Mouse (Mus musculus): ENCODE data around the gene Vwa3a. TPM values are rescaled to one million over a fixed set of nuclear protein-coding genes. Genes with fewer than 3 reads are reported as not detected.

Vwa3a gene
- total RNA-seq, 2 experiments from 2014 or later = not detected

DNA sequence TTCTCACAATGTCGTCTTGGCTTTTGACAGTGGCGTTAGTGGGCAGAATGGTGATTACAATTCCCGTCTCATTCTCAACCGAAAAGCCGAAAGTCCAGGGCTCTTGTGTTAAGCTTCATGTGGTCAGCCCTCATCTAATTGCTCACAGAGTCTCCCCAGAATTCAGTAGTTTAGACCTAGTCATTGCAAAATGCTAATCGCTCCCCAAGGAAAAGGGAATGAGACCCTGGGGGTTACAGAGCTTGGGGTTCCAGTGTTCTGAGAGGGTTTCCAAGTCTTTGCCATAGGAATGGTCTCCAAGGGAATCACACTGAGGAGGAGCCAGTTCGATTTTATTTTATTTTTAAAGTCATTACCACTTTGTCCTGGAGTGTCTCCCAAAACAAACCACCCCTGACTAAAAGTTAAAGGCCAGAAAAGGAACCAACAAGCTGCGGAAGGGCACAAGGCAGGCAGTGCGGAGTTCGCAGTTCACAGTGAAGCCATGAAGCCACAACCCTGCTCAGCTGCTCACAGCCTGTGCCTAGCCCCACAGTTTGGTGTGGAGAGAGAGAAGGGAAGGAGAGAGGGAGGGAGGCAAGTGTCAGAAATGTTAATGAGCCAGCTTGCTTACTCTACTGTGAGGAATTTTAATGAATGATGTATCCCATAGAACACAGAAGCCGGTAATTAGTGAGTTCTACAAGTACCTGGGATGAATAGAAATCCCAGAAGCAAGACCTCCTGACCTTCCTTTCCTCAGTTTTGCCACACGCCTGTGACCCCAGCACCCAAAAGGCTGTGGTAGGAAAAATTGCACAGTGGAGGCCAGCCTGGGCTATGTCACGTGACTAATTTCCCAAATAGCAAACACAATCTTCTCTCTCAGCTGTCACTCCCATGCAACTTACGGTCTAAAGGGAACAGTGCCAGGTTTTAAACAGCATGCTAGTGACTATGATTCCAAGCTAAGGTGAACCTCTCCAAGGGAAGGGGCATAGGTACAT lies 4.5 kb downstream of the Vwa3a start:
- no peak for ATAC-seq (replicated peaks; ENCODE audit: low FRiP score, low TSS enrichment, poor library complexity, severe bottlenecking)

DNA sequence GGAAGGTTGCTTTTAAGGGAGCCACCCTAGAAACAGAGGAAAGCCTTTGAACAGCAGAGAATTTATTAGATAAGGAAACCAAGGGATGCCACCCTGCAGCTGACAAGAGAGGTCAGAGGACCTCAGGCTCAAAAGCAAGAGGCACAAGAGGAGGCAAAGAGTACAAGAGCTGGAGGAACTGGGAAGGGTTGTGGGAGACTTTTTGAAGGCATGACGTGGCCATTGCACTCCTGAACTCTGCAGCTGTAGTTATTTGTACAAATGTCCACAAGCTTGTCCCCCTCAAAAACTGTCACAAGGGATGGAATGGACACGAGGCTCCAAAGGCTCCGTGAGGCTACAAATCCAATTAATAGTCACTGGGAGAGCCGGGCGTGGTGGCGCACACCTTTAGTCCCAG lies 5.5 kb downstream of the Vwa3a start:
- no peak for ATAC-seq (replicated peaks; ENCODE audit: low FRiP score, low TSS enrichment, poor library complexity, severe bottlenecking)

DNA sequence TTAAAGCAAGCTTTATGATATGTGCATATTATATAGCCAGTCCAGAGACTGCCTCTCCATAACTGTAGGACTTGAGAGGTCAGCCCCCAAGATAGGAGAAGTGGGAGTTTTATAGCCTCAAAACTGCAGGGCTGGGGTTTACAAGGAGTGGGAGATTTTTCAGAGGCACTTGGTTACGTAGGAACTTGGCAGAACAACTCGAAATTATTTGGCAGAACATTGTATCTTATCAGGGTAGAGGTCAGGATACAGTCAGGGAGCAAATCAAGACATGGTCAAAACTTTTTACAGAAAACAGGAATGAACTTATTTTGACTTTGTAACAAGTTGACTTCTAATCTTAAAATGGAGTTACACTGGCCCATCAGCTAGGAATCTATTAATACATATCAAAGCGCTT lies 6.9 kb downstream of the Vwa3a start:
- ATAC-seq (replicated peaks; ENCODE audit: low FRiP score, low TSS enrichment, poor library complexity, severe bottlenecking) = no peak

DNA sequence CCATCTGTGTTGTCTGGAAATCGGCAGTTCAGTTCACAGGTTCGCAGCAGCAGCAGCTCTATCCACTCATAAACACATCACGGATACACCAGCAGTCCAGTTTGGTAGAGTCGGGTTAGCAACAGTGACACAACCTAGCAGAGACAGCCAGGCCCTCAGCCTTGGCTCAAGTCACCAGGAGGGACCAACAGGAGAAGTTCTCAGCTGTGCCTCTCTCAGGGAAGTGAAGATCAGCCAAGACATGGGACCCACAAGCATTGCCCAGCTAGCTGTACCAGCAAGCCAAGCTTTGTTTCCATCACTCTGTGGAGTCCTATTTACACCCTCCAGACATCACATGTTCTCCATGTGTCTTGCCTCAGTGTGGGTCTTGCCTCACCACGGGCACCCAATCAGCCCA lies 7.7 kb downstream of the Vwa3a start:
- ATAC-seq (replicated peaks; ENCODE audit: low FRiP score, low TSS enrichment, poor library complexity, severe bottlenecking) = no peak

DNA sequence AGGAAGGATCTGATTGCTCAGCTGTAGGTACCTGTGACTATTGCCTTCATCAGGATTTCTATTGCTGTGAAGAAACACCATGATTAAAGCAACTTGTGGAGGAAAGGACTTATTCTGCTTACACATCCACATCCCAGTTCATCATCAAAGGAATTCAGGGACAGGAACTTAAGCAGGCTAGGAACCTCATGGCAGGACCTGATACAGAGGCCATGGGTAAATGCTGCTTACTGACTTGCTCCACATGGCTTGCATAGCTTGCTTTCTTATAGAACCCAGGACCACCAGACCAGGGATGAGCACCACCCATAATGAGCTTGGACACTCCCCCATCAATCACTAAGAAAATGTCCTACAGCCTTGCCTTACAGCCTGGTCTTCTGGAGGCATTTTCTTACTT lies 9.4 kb downstream of the Vwa3a start:
- no peak for ATAC-seq (replicated peaks; ENCODE audit: low FRiP score, low TSS enrichment, poor library complexity, severe bottlenecking)

DNA sequence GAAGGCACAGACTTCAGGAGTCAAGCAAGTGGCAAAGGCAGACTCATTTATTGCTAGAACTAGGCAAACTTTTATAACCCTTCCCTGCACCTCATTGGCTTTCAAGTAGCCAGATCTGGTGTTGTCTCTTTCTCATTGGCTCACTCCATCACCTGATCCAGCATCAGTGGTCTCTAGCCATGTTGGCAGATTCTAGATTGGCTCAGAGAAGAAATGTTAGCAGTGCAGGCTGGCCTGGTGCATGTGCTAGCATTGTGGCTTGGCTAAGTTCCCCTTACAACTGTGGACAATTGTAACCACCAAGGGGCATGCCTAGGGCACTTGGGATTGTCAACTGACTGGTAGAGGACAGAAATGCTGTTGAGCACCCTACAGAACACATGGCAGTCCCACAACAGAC lies 12.2 kb downstream of the Vwa3a start:
- ATAC-seq (replicated peaks; ENCODE audit: low FRiP score, low TSS enrichment, poor library complexity, severe bottlenecking) = no peak

DNA sequence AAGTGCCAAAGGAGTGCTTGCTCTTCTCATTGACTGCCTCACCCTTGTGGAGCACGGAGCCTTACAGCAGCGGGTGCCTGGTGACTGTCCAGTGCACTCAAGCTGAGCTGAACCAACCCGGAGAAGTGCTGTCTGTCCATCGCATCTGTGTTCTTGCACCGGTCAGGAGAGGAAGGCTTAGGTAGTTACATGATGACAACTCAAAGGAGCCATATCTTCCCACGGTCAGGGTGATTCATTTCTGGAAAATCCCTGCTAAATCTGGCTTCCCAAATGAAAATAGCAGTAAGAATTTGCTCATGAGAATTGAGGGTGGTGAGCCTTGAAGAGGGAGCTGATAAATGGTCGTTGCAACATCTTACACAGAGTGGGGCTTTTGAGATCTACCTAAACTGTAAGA lies 12.8 kb downstream of the Vwa3a start:
- no peak for ATAC-seq (replicated peaks; ENCODE audit: low FRiP score, low TSS enrichment, poor library complexity, severe bottlenecking)

DNA sequence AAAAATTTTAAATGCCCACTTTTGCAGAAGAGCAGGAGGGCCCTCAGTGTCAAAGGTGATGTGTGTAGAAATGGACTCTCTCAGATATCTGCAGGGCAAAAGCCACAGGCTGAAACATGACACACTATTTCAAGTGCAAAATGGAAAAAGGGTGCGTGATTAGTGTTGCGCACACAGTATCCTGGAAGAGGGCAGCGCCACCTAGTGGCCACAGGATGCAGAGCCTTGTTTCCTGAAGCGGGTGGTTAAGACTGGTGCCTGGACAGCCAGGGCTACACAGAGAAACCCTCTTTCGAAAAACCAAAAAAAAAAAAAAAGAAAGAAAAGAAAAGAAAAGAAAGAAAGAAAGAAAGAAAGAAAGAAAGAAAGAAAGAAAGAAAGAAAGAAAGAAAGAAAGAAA lies 15.6 kb downstream of the Vwa3a start:
- ATAC-seq (replicated peaks; ENCODE audit: low FRiP score, low TSS enrichment, poor library complexity, severe bottlenecking) = peak; percentile 92

DNA sequence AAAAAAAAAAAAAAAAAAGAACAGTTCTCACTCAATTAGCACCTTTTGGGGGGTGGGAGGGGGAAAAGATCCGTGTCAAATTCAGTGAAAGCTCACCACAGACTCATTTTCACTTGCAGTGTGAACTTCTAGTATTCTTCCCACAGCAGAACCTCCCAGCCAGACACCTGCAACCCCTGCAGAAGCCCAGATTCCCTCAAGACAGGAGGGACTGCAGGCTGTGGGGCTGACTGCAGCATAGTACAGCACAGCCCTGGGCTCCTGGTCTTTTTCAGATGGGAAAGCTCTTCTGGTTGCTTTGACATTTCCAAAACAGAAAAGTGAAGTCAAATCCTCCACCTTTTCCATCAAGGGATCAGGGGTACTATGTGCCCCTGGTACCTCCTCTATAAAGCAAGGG lies 28.3 kb downstream of the Vwa3a start:
- ATAC-seq (replicated peaks; ENCODE audit: low FRiP score, low TSS enrichment, poor library complexity, severe bottlenecking) = no peak

DNA sequence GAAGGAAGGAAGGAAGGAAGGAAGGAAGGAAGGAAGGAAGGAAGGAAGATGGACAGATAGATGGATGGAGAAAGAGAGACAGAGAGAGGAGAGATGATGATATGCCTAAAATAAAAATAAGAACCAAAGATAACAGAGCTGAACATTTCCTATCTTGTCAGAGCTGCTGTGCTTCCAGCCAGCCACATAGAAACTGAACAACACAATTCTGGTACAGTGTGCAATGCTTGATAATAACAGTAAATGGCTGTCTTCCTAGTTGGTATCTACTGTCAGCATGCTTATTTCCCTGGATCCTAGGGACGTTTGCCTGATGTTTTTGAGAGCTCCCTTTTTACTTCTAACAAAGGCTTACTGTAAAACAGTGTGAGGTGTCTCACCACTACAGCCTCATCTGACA lies 32.3 kb downstream of the Vwa3a start:
- peak; percentile 86 for ATAC-seq (replicated peaks; ENCODE audit: low FRiP score, low TSS enrichment, poor library complexity, severe bottlenecking)

DNA sequence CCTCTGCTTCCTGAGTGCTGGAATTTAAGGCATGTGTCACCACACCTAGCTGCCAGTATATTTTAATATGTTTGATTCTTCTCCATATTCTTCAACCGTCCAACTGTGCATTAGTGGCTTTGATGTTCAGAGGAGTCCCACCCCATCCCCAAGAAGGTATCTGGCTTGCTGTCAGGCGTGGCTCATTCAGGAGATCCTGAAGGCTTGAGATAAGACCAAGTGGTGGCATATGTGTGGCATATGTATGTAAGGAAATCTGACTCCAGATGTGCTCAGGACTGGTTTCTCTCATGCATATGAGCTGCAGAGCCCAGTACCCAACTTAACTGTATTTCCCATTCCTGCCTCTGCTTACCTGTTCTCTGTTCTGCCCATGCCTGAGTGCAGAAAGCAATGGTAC lies 38.9 kb downstream of the Vwa3a start:
- ATAC-seq (replicated peaks; ENCODE audit: low FRiP score, low TSS enrichment, poor library complexity, severe bottlenecking) = peak; percentile 92

DNA sequence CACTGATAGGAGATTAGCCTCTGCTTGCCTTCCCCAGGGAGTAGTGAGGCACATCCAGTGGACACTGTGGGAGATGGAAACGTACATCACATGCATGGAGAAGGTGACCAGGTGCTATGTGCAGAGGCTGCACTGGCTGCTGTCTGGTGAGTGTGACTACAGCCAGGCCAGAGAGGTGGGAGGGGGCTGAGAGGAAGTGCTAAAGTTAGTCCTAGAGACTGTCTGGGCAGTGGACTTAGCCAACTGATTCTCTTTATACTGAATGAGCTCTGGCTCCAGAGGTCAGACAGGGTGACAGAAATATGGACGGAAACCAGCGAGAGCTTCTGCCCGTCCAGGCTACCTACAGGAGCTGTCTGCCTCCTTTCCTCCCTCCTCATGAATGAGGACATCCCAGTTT lies 56.4 kb downstream of the Vwa3a start:
- ATAC-seq (replicated peaks; ENCODE audit: low FRiP score, low TSS enrichment, poor library complexity, severe bottlenecking) = no peak

DNA sequence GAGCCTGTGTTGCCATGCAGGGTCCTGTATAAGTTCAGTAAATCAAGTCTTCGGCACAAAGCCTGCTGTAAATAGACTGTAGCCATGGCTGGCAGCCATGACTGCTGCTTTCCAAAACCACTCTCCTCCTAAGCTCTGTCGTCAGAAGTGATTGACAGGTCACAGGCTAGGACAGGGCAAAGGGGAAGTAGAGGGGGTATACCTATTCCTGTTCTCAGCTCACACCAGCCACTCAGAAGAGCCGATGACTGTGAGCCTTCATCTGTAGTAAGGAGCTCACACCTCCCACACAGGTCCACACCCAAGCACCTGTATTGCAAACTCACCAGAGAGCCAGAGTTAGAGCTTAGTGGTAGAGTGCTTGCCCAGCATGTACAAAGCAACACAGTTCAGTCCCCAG lies 57.3 kb downstream of the Vwa3a start:
- ATAC-seq (replicated peaks; ENCODE audit: low FRiP score, low TSS enrichment, poor library complexity, severe bottlenecking) = no peak

DNA sequence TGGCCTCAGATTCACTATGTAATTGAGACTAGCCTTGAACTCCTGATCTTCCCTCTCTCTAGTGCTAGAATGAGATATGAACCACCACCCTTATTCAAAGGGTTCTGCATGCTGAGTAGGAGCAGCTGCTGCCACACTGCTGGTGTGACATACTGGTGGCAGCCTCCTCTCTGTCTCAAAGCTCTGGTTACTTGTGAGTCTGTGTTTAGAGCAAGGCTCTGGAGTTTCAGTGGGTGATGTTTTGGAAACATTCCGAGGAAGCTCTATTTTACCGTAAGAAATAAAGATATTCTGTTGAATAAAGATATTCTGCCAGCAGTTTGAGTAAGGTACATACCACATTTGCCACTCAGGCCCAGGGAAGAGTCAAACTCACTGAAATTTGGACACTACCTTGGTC lies 64.2 kb downstream of the Vwa3a start:
- no peak for ATAC-seq (replicated peaks; ENCODE audit: low FRiP score, low TSS enrichment, poor library complexity, severe bottlenecking)

DNA sequence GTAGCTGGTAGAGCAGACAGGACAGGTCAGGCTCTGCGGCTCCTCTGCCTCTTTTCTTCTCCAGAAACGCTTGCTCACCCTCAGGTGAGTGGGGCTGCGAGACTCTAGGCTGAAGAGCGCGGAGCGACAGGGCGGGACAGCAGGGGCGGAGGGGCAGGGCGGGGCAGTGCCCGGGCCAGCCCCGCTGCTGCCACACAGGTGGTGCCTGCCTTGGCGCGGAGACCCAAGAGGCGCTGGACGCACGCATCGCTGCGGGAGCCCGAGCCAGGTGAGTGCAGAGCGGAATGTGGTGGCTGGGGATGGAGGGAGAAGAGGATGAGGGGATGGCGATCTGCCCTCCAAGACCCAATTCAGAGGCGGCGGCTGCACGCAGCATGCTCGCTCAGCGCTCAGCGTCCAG lies 70.6 kb downstream of the Vwa3a start:
- ATAC-seq (replicated peaks; ENCODE audit: low FRiP score, low TSS enrichment, poor library complexity, severe bottlenecking) = peak; percentile 46; the same call in 1 of the 2 replicates

DNA sequence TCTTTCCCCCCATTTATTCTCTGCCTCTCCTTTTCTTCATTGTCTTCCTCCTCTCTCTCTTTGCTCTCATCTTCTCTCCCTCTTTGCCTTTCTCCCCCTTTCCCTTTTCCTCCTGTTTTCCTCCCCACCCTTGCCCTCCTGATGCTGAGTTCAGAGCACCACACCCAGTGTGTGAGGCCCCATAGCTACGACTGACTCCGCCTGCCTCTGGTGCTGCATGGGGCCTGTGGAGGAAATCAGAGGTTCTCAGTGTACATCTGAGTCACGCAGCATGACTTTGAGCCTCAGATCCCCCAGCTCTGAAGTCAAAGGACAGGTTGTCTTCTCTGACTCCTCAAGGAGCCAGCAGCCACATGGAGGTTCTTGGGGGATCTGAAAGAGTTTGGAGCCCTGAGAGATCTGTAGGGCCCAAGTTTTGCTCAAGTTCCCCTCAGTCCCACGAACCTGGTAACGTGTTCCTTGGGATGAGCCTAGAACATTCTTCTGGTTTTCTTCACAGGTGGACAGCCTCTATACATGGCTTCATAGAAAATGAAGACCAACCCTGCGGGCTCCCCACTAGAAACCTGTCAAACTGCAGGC lies 72.8 kb downstream of the Vwa3a start, which contains the start of gene Gm5737:
Gm5737 (plus strand) TSS at position 532 of the 582 bp plus-strand sequence.
- ATAC-seq (replicated peaks; ENCODE audit: low FRiP score, low TSS enrichment, poor library complexity, severe bottlenecking) = no peak

DNA sequence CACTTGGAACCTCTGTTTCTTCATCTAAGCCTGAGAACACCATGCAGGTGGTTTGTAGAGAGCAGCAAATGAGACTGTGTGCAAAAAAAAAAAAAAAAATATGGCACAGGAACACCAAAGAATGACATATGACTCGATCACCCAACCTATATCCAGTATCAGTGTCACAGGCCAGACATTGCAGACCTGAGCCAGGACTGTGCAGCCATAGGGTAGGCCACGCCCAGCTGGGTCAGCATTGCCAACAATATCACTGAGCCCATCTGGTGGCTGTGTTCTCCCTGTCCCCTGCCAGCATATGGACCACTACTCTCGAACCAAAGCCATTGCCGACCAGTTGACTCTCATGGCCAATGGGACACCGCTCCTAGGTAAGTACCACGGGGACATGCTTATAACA lies 78.4 kb downstream of the Vwa3a start:
- peak; percentile 61; the same call in 1 of the 2 replicates for ATAC-seq (replicated peaks; ENCODE audit: low FRiP score, low TSS enrichment, poor library complexity, severe bottlenecking)

DNA sequence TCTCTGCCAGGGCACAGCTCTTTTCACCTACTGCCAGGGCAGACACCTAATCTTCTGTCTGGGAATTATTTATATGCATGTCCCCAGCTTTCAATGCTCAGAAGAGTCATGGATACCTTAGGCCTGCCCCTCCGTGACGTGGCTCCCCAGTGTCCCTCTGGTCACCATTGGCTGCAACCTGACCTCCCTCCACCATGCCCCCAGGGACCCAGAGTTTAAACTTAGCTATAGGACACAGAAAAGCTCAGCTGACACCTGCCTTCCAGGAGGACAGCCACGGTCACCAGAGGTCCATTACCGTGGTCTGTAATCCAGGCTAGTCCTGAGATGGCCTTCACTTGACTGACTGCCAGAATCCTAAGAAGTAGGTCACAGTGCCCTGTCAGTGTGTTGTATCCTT lies 80.3 kb downstream of the Vwa3a start:
- no peak for ATAC-seq (replicated peaks; ENCODE audit: low FRiP score, low TSS enrichment, poor library complexity, severe bottlenecking)

DNA sequence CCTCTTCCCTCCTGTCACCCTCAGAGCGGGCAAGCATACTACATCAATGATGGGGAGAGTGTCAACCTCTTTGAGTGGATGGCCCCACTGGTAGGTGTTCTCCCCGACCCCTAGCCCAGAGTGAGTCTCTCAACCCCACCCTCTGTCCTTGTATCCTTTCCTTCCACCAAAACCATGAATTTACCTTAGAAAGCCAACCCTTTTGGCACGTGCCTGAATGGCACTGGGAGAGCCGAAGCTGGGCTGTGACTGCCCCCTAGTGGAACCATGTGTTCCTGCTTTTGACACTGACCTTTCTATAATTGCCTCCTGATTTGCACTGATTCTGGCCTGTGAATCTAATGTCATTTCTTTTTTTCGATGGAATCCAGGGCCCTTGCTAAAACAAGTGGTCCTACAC lies 84.1 kb downstream of the Vwa3a start:
- peak; percentile 80 for ATAC-seq (replicated peaks; ENCODE audit: low FRiP score, low TSS enrichment, poor library complexity, severe bottlenecking)

DNA sequence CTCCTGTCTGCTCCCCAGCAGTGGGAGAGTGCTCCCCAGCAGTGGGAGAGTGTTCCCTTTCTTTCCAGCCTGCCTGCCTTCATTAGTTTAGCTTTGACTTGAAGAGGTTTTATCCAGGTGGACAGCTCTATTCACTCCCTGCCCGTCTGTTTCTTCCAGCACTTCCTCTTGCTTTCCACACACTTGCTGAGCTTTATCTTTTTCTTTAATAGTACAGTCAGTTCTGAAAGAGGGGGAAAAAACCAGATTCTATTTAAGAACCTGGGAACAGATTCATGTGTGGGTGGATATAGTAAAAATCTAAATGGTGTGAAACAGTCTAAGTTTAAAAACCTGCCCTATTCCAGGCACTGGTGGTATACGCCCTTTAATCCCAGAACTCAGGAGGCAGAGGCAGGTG lies 86.0 kb downstream of the Vwa3a start:
- no peak for ATAC-seq (replicated peaks; ENCODE audit: low FRiP score, low TSS enrichment, poor library complexity, severe bottlenecking)

DNA sequence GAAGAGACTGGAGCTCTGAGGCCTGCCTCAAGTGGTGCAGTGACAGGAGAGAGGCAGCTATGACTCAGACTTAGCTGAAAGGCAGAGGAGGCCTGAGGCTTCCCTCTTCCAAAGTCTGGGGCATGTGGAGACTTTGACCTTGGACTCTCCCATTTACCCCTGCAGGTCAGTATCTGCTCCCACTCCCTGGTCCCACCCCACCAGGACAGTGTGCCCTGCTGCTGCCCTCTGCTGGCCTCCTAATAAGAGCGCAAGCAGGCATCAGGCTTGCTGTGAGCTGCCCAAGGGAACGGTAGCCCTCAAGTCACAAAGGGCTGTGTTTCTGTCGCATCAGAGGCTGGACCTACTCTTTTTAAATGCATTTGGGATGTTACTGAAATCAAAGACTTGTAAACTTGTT lies 87.3 kb downstream of the Vwa3a start:
- ATAC-seq (replicated peaks; ENCODE audit: low FRiP score, low TSS enrichment, poor library complexity, severe bottlenecking) = peak; percentile 51
